Mouse (Mus musculus) fat pad, adult 2 months (tissue): ENCODE results near the gene Sh3gl2.

Experiments
- DNase-seq: peaks from one replicate; pipeline ENCODE4 v3.0.0-alpha.2; 2011; ENCODE audit warnings: low read depth, low spot score; ENCODE audit errors: extremely low read depth

The Sh3gl2 gene

GRCm38 (mm10) chr4:85585426-85585825, 380.5 kb downstream of the Sh3gl2 start:
- no peak for DNase-seq

- no peak for DNase-seq
These were observed 384.0 kb downstream of the Sh3gl2 start for GRCm38 (mm10) chr4:85588928-85589327.

GRCm38 (mm10) chr4:85591037-85591436, 386.1 kb downstream of the Sh3gl2 start:
- DNase-seq = no peak

- DNase-seq = no peak
These were observed 389.2 kb downstream of the Sh3gl2 start for GRCm38 (mm10) chr4:85594159-85594558.

- DNase-seq = no peak
These were observed 408.4 kb downstream of the Sh3gl2 start for GRCm38 (mm10) chr4:85613331-85613730.

- no peak for DNase-seq
These were observed 413.8 kb downstream of the Sh3gl2 start for GRCm38 (mm10) chr4:85618746-85619145.

- DNase-seq = no peak
These were observed 414.3 kb downstream of the Sh3gl2 start for GRCm38 (mm10) chr4:85619261-85619660.

GRCm38 (mm10) chr4:85629381-85629780, 424.5 kb downstream of the Sh3gl2 start:
- peak; percentile 11 for DNase-seq

GRCm38 (mm10) chr4:85669271-85669670, 464.3 kb downstream of the Sh3gl2 start:
- DNase-seq = no peak

- DNase-seq = no peak
These were observed 464.8 kb downstream of the Sh3gl2 start for GRCm38 (mm10) chr4:85669735-85670134.

- no peak for DNase-seq
These were observed 467.4 kb downstream of the Sh3gl2 start for GRCm38 (mm10) chr4:85672290-85672689.

GRCm38 (mm10) chr4:85677621-85678020, 472.7 kb downstream of the Sh3gl2 start:
- DNase-seq = no peak

GRCm38 (mm10) chr4:85686160-85686559, 481.2 kb downstream of the Sh3gl2 start:
- DNase-seq = no peak
